Mouse (Mus musculus) gastrocnemius, postnatal 10 days (tissue): ENCODE data around the gene Aif1. TPM values are rescaled to one million over a fixed set of nuclear protein-coding genes. Genes with fewer than 3 reads are reported as not detected.

Experiments
- DNase-seq: peaks from one replicate; pipeline ENCODE4 v3.0.0; 2021; ENCODE audit warnings: mixed read lengths
- long read RNA-seq, 2 experiments: library from polyadenylated mRNA; stranded (forward); transcript quantifications; one replicate each; pipeline ENCODE4 v2.0.0; 2021
- total RNA-seq, 2 experiments: library from RNA; stranded (reverse); gene quantifications; 2 replicates each; pipeline ENCODE4 v1.2.3; 2021

Gene Aif1
- total RNA-seq = 1 to 10 TPM; 2.4 to 2.6 TPM
- long read RNA-seq, experiment 1, partial matches to known transcripts = 0 of 1 reads
- long read RNA-seq, experiment 1, other reads (novel, unspliced or antisense) = 0 of 1 reads
- long read RNA-seq, experiment 2, partial matches to known transcripts = 0 of 3 reads
- long read RNA-seq, experiment 2, other reads (novel, unspliced or antisense) = 0 of 3 reads

- DNase-seq = no peak
Measured at GRCm38 (mm10) chr17:35175968-35176367, at the start of gene Aif1. Aif1 (minus strand) TSS chr17:35176068.

DNA sequence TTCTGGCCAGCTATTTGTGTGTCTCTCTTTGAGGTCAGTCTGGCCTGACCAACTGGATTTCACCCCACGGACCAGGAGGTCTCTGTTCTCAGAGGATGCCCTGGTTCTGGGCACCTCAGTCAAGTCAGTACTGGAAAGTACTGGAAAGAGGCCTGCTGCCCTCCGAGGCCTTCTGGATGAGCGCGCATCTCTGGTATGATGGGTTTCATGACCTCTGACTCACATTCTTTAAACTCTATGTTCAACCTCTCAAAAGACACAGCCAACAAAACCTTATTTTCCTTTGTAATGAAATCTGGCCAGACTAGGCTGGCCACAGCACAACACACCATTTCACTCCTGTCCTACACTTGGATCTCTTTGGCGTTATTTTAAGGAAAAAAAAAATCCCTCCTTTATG lies 49.6 kb upstream of the Aif1 start:
- DNase-seq = no peak

GRCm38 (mm10) chr17:35224641-35225040 lies 48.8 kb upstream of the Aif1 start:
- DNase-seq = no peak

GRCm38 (mm10) chr17:35222299-35222698 lies 46.4 kb upstream of the Aif1 start:
- DNase-seq = no peak

GRCm38 (mm10) chr17:35220156-35220952 lies 44.5 kb upstream of the Aif1 start, which contains the start of gene Gm16181:
Gm16181 (plus strand) TSS chr17:35220834.
- DNase-seq = peak; percentile 53

GRCm38 (mm10) chr17:35219601-35220041 lies 43.8 kb upstream of the Aif1 start:
- DNase-seq = no peak

DNA sequence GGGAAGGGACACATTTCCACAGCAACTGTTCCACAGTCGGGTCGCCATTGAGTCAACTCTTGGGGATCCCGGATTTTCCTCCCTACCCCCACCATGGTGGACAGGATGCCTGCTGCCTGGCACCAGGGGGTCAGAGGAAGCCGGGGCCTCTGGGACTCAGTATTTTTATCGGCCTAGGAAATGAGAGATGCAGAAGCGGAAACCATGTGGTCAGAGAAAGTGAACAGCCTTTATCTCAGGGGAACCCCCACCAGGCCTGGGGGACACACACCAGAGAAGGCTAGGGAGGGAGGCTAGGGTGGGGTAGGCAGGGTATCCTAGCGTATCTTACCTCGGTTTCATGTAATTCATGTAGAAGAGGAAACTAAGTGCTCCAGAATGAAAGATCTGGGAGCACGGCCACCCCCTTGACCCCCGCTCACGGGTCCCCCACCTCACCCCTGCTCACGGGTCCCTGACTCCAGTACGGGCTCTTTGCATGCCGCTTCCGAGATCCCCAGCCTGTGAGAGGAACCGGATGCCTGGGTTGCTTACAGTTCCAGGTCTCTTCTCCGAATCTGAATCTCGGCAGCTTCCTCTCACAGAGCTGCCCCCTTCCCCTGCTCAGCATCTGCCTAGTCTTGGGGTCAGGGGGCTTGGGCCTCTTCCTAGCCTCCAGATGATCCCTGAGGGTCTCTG lies 42.8 kb upstream of the Aif1 start:
- DNase-seq = no peak

DNA sequence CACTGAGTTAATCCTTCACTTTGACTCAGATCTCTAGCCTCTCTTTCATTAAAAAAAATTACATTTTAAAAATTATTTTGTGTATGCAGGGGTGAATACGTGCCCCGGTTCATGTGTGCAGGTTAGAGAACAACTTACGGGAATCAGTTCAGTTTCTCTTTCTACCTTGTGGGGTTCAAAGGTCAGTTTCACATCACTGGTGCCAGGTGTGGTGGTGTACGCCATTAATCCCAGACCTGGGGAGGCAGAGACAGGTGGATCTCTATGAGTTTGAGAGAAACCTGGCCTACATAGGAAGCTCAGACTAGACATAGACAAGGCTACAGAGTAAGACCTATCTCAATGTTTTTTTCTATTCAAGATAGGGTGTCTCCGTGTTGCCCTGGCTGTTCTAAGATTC lies 37.2 kb upstream of the Aif1 start:
- no peak for DNase-seq

DNA sequence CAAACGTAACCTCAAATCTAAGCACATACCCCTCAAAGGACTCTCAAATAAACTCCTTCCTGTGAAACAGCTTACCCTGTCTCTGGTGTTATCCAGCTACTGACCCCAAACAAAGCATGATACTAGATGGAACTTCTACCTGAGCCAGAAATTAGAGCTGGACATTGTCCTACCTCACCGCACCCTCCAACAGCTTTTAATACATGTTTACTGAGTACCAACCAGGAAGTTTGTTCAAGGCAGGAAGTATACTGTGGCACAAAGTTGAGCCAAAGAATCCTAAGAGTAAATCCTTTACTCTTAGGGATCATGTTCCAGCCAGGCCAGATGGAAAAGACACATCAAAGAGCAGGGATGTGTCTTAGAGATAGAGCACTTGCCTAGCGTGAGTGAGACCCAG lies 34.7 kb upstream of the Aif1 start:
- DNase-seq = no peak

DNA sequence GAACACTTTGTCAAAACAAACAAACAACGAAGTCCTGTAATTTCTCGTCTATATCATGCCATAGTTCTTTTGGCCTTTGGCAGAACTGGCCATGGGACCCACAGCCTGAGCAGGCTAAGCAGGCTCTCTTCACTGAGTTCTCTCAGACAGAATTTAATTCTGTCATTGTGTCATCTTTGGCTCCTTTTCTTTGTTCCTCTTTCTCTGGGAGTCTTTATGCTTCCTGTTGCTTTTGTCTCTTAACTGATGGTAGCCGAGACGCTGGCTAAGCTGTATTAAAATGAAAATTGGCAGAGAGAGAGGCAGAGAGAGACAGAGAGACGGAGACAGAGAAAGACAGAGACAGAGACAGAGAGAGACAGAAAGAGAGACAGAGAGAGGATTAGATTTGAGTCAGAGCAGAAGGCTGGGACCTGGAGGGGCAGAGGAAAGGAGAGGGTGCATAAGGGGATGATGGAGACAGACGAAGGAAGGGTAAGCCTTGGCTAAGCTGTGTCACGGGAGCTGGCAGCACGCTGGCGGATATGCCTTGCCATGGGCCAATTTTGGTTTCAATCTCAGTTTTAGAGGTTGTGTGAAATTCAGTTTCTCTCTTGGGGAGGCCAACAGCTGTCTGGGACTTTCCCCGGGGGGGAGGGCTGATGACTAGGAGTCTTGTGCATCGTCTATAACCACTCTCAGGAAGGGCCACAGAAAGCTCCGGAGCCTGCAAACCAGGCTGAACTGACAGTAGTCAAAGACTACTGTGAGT lies 34.1 kb upstream of the Aif1 start:
- DNase-seq = no peak

DNA sequence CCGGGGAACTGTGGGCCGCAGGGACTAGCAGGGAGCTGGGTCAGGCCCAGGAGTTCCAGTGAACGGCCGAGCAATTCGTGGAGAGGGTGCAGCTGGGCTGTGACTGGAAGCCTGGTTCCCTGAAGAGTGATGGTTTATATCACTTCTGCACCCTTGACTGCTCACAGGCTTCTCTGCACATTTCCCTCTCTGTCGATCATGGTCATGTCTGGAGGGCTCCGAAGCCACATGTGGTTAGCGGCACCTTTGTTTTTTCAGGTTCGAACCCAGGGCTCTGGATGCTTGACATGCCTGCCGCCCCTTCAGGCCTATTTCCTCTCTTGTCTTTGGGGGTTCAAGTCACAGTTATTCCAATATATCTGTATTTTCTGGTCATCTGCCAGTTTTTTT lies 29.5 kb upstream of the Aif1 start:
- DNase-seq = no peak

DNA sequence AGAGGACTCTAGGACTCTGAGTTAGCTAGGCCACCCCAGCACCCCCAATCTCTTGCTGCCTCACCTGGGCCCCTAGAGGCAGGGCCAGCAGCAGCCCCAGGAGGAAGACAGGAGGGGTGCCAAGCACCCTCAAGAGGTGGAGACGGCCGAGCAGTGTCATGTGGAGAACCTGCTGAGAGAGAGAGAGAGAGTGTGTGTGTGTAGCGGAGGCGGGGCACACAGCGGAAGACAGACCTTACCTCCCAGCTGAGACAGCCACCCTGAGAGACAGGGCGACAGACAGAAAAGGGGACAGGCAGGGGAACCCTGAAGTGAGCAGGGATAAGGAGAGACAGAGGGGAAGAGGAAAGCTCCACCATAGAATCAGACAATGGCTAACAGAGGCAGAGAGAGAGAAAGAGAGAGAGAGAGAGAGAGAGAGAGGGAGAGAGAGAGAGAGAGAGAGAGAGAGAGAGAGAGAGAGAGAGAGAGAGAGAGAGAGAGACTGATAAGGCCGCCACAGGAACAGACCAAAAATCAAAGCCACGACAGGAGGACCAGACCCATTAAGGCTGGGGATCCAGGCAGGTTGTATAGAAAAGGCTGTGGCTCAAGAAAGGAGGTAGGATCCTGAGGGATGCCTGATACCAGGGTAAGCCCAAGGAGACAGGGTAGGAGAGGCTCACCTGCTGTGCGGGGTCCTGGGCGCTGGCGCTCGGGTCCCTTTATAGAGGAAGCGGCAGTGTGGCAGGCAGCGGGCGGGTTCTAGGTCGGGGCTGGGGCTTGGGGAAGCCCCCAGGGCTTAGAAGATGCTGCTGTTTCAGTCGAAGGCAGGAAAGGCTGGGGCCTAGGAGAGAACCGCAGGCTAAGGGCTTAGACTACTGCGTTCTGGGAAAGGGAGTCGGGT lies 28.9 kb upstream of the Aif1 start, which contains the start of gene Lta:
Lta (minus strand) TSS at position 858 of the 886 bp plus-strand sequence.
- DNase-seq = no peak

GRCm38 (mm10) chr17:35202442-35202841 lies 26.6 kb upstream of the Aif1 start:
- no peak for DNase-seq

DNA sequence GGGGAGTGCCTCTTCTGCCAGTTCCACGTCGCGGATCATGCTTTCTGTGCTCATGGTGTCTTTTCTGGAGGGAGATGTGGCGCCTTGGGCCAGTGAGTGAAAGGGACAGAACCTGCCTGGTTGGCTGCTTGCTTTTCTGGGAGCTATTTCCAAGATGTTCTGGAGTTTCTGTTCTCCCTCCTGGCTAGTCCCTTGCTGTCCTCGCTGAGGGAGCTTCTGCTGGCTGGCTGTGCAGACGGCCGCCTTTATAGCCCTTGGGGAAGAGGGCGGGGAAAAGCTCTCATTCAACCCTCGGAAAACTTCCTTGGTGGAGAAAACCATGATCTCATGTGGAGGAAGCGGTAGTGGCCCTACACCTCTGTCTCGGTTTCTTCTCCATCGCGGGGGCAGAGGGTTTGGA lies 25.9 kb upstream of the Aif1 start, which contains the start of gene Tnf:
Tnf (minus strand) TSS at position 221 of the 400 bp plus-strand sequence.
- DNase-seq = no peak

DNA sequence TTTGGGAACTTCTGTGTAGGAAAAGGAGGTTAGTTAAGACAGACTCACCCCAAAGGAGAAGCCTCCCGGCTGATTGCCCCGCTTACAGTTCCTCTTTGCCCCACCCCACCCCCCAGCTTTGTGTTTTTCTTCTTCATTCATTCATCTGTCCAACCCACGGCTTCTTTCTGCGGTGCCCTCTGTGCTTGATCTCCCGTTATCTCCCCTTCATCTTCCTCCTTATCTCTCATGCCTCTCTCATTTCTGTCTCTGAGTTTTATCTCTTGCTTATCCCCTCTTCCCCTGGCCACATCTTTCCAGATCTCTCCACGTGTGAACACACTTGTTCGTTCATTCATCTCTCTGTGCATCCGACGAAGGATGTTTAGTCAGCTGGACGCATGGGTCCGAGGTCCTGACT lies 25.3 kb upstream of the Aif1 start:
- no peak for DNase-seq

- no peak for DNase-seq
Measured at GRCm38 (mm10) chr17:35200398-35200797, 24.5 kb upstream of the Aif1 start.

DNA sequence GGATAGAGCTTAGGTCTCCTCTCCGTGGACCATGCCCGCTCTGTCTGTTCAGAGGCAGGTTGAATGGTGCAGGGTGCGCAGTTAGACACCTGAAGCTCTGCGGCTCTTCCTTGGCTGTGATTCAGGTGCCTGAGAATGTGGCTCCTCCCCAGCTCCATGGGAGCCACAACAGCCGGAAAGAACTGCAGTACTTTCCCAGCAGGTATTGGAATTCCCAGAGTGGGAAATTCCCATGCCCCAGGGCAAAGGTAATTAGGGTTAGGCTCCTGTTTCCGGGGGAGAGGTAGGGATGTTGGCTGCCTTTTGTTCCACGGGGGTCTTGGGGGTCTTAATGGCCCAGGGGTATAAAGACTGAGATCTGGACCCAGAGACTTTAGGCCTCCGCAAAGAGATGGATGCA lies 23.1 kb upstream of the Aif1 start:
- DNase-seq = no peak

GRCm38 (mm10) chr17:35198029-35198428 lies 22.2 kb upstream of the Aif1 start:
- no peak for DNase-seq

DNA sequence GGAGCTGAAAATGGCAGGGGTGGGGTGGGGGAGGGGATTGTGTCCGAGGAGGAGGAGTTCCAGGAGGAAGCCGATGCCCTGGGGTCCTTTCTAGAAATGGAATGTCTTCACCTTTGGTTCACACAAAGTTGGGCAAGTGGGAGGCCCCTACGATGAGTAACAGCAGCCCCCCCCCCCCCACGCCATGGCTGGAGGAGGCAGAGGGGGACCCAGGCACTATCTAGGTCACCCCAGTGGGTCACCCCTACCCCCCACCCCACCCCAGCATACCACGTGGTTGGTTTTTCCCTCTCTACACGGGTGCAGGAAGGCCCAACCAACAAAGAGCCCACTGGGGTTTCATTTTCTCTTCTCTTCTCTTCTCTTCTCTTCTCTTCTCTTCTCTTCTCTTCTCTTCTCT lies 21.3 kb upstream of the Aif1 start:
- DNase-seq = no peak

GRCm38 (mm10) chr17:35196321-35196641 lies 20.4 kb upstream of the Aif1 start:
- no peak for DNase-seq

GRCm38 (mm10) chr17:35195631-35196320 lies 19.9 kb upstream of the Aif1 start:
- DNase-seq = peak; percentile 94
